Mouse (Mus musculus): ENCODE measurements at regions not wholly inside any gene's neighbourhood (a gene's known extent, or its start where the extent isn't known, plus 50 kb on each side); places are given as distances from the start of the nearest gene placed in this dataset.
"Not testable (repeated sequence)": the region's sequence is repeated elsewhere in the genome, so short reads cannot be mapped to it uniquely, and the experiment has no call there.

DNA sequence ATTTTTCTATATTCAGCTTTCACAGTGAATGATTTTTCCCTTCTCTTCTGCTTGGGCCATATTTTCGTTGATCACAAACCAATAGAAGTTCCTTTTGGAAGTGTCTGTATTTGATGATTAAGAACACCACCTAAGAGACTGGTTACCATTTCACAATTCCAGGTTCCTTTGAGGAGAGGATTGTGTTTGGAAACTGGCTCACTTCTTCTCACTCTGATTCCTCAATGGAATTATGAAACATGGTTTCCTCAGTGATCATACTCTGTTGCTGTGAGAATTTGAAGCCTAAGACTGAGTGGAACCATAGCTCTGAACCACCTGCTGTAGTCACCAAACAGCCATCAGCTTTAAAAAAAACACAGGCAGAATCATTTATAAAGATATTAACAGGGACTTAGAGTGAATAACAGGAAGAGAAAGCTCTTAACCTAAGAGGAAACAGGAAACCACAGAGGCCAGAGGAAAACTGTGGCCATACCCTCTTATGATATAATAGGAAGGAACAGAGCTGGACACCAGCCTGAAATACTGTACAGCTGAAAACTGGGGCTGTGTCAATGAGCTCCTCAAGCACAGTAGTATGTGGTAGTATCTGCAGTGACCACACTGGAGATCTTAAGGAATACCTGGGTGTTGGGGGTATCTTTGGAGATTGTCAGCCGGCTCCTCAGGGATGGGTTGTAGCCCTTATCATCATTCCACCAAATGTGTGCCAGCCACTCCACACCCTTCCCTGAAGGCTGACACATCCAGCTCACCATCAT is 528.6 kb upstream of the Zfp386 start:
- in situ Hi-C loops (cut with MboI, MseI), result not testable (repeated sequence)

DNA sequence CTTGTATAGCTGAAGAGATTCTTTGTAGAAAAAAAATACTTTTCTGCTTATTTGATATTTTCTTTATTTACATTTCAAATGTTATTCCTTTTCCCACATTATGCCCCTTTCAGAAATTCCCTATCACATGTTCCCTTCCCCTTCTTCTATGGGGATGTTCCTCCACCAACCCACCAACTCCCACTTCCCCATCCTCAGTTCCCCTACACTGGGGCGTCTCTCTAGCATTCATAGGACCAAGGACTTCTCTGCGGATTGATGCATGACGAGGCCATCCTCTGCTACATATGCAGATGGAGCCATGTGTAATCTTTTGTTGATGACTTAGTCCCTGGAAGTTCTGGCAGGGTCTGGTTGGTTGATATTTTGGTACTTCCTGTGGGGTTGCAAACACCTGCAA is 520.5 kb upstream of the Zfp386 start:
- in situ Hi-C loops (cut with MboI, MseI), result no loop called here

DNA sequence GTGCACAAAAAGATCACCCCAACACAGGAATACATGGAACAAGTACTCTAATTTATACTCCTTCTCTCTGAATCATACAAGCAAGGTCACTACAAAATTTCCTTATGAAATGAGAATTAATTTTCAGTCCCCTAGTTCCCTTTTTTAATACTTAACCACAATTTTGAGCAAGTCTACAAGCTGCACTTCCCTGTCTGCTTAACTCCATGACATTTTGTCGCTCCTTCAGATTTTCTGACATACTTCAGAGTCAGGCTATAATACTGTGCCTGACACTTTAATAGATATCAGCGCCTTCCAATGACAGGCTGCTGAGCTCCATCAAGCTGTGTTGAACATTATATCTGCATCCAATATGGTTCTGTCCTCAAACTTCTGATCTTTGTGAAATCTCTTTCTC is 505.0 kb upstream of the Zfp386 start:
- in situ Hi-C loops (cut with MboI, MseI), result no loop called here

DNA sequence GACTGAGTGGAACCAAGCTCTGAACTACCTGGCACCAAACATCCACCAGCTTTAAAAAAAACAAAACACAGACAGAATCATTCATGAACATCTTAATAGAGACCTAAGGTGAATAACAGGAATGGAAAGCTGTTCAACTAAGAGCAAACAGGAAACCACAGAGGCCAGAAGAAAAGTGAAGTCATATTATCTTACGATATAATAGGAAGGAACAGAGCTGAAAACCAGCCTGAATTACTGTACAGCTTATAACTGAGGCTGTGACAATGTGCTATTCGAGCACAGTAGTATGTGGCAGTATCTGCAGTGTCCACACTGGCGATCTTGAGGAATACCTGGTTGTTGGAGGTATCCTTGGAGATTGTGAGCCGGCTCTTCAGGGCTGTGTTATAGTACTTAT is 480.6 kb upstream of the Zfp386 start:
- in situ Hi-C loops (cut with MboI, MseI), result not testable (repeated sequence)

DNA sequence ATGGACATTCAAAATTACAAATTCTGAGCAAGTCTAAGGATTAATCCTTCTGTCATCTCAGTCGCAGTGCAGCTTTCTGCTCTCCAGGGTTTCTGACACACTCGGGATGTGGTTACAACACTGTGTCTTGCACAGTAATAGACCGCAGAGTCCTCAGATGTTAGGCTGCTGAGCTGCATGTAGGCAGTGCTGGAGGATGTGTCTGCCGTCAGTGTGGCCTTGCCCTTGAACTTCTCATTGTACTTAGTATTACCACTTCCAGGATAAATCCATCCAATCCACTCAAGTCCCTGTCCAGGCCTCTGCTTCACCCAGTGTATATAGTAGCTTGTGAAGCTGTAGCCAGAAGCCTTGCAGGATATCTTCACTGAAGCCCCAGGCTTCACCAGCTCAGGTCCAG is 454.5 kb upstream of the Zfp386 start:
- in situ Hi-C loops (cut with MboI, MseI), result not testable (repeated sequence)

DNA sequence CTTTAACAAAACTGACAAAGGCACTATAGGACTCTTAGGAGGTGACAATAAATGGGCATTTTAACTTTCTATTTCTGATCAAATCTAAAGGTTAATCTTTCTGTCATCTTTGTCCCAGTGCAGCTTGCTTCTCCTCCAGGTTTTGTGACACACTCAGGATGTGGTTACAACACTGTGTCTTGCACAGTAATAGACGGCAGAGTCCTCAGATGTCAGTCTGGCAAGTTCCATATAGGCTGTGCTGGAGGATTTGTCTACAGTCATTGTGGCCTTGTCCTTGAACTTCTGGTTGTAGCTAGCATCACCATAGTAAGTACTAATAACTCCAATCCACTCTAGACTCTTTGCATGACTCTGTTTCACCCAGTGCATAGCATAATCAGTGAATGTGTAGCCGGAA is 443.8 kb upstream of the Zfp386 start:
- in situ Hi-C loops (cut with MboI, MseI), result no loop called here

DNA sequence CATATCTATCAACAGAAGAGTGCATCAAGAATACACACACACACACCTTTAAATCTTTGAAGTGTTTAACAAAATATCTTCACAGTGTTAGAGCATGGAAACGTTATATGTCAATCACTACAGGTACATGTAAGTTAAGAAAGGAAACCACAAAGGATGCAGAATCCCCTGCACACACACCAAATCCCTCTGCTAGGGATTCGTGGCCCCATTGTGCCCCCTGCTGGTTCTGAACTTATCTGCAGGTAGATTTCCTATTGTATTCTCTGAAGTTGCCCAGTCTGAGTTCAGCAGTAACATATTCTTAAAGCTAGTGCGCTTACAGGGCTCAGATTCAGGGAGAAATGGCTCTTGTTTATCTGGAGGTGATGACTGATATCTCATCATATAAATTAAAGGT is 442.6 kb upstream of the Zfp386 start:
- in situ Hi-C loops (cut with MboI, MseI), result no loop called here

DNA sequence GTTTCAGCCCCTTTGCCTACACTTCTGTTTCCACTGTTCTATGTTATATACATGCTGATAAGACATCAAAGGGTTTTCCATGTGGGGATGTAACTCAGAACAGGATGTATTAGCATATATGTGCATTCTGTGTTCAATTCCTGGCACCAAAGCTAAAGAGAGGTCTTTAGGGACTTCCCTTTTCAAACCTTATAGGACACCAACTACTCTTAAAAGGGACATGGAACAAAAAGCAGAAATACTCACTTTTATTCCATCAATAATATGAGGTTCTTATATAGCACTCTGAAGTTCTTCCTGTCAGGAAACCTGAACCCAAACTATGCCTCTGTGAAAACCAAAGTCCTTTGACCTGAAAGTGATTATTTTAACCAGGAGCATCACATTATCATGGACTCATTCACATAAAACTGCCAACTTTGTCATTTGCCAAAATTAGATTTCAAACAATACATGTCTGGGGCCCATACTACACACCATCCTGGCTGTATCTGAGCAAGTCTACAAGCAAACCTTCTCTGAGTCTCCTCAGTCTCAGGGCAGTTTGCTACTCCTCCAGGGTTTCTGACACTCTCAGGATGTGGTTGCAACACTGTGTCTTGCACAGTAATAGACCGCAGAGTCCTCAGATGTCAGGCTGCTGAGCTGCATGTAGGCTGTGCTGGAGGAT is 424.8 kb upstream of the Zfp386 start:
- in situ Hi-C loops (cut with MboI, MseI), result not testable (repeated sequence)

DNA sequence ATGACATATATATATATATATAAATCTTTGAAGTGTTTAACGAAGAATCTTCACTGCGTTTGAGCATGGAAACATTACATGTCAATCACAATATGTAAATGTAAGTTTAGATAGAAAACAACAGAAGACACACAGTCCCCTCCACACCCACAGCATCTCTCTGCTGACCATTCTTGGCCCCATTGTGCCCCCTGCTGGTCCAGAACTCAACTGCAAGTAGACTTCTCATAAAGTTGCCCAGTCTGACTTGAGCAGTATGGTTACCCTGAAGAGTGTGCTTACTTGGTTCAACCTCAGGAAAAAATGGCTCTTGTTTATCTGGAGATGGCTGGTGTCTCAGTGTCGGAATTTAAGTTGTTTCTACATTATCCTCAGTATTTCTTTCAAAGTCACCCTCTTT is 423.3 kb upstream of the Zfp386 start:
- in situ Hi-C loops (cut with MboI, MseI), result no loop called here

DNA sequence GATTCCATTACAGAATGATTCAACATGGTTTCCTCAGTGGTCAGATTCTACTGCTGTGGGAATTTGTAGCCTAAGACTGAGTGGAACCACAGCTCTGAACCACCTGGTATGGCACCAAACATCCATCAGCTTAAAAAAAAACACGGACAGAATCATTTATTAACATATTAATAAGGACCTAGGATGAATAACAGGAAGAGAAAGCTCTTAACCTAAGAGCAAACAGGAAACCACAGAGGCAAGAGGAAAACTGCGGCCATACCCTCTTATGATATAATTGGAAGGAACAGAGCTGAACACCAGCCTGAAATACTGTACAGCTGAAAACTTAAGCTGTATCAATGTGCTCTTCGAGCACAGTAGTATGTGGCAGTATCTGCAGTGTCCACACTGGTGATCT is 399.9 kb upstream of the Zfp386 start:
- in situ Hi-C loops (cut with MboI, MseI), result no loop called here

DNA sequence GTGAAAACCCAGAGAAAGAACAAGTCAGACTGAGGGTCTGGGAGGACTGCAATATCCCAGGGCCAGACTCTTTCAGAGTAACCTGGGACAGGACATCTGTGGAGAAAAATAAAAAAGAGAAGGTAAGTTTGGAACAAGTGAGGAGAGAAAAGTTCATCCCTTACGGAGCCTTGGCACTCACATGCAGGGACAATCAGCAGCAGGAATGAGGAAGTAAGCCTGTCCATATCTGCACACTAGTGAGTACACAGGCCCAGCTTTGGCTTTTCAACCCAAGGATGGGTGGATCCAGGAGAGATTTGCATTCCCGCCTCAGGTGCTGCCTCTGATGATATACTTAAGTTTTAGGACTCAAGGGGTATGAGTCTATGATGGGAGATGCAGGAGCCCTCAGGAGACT is 399.4 kb upstream of the Zfp386 start:
- in situ Hi-C loops (cut with MboI, MseI), result not testable (repeated sequence)

DNA sequence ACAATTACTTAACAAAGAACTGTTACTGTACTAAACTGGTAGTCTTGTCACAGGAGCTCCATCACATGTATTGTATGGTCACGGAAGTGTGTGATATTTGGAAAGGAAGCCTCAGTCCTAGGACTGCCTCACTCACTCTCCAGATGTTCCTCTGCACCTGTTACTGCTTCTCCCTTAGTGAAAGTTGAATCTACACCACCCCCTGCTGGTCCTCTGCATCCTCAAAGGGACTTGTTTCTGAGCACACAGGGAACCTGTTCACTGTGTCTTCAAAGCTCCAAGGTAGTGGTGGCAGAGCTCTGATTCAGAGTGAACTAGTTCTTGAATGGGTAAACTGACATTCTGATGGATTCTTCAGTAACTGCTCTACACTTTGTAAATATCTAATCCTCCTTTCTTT is 391.7 kb upstream of the Zfp386 start:
- in situ Hi-C loops (cut with MboI, MseI), result no loop called here

DNA sequence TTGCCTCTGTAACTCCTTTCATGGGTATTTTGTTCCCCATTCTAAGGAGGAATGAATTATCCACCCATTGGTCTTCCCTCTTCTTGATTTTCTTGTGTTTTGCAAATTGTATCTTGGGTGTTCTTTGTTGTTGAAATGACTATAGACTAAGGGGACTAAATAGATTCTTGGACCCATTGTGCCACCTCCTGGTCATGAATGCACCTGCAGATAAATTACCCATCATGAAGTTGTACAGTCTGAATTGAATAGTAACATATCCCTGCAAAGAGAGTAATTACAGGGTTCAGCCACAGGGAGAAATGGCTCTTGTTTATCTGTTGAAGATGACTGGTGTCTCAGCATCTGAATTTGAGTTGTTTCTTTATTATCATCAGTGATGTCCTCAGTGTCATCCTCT is 383.4 kb upstream of the Zfp386 start:
- in situ Hi-C loops (cut with MboI, MseI), result not testable (repeated sequence)

DNA sequence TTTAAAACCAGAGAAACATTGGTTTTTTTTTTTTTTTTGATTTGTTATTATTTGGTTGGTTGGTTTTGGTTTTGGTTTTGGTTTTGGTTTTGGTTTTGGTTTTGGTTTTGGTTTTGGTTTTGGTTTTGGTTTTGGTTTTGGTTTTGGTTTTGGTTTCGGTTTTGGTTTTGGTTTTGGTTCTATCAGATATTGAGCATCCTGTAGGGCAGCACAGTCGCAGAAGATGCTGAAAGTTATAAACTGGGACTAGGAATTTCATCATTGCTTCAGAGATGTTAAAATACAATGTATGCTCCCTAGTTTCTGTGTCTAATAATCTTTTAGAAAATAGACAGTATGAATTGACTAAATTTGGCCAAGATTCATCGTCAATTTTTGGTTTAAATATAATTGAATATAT is 375.8 kb upstream of the Zfp386 start:
- in situ Hi-C loops (cut with MboI, MseI), result not testable (repeated sequence)

DNA sequence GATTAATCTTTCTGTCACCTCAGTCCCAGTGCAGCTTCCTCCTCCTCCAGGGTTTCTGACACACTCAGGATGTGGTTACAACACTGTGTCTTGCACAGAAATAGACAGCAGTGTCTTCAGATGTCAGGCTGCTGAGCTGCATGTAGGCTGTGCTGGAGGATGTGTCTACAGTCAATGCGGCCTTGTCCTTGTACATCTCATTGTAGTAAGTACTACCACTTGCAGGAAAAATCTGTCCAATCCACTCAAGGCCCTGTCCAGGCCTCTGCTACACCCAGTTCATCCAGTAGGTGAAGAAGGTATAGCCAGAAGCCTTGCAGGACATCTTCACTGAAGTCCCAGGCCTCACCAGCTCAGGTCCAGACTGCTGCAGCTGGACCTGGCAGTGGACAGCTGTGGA is 355.7 kb upstream of the Zfp386 start:
- in situ Hi-C loops (cut with MboI, MseI), result no loop called here

DNA sequence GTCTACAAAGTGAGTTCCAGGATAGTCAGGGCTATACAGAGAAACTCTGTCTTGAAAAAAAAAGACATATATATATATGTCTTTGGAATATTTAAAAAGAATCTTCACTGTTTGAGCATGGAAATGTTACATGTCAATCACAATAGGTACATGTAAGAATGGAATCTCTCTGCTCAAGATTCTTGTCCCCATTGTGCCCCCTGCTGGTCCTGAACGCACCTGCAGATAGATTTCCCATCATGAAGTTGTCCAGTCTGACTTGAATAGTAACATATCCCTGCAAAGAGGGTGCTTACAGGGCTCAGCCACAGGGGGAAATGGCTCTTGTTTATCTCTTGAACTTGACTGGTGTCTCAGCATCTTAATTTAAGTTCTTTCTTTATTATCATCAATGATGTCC is 337.7 kb upstream of the Zfp386 start:
- in situ Hi-C loops (cut with MboI, MseI), result not testable (repeated sequence)

DNA sequence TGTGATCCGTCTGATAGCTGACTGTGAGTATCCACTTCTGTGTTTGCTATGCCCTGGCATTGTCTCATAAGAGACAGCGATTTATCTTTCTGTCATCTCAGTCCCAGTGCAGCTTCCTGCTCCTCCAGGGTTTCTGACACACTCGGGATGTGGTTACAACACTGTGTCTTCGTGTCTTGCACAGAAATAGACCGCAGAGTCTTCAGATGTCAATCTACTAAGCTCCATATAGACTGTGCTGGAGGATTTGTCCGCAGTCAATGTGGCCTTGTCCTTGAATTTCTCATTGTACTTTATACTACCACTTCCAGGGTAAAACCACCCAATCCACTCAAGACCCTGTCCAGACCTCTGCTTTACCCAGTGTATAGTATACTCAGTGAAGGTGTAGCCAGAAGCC is 305.5 kb upstream of the Zfp386 start:
- in situ Hi-C loops (cut with MboI, MseI), result loop anchor here (5.0 kb wide), 1 partner anchor 295 kb away; no protein-coding TSS in a partner anchor

DNA sequence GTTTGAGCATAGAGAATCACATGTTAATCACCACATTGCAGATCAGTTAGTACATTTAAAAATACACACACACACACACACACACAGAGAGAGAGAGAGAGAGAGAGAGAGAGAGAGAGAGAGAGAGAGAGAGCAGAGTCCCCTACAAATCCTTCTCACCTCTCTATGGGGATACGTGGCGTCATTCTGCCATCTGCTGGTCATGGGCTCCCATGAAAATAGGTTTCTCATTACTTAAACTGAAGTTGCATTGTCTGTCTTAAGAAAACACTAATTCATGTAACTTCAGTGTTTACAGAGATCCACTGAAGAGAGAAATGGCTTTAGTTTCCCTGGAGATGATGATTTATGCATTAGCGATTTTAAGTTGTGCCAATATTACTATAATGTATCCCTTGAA is 297.9 kb upstream of the Zfp386 start:
- in situ Hi-C loops (cut with MboI, MseI), result not testable (repeated sequence)

DNA sequence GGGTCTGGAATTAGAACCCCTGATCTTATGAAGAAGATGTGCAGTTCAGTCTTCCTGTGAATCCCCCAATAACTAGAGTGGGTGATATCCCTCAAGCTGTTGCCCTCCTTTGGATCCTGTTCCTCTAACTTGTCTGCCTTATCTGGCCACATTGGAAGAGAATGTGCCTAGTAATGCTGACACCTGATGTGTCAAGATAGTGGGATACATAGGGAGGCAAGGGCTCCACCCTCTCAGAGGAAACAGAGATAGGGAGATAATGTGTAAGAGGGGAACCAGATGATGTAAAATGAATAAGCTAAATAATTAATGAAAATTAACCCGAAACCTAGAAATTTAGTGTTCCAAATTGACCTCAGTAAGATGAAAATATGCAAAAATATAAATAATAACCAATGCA is 294.4 kb upstream of the Zfp386 start:
- in situ Hi-C loops (cut with MboI, MseI), result not testable (repeated sequence)

DNA sequence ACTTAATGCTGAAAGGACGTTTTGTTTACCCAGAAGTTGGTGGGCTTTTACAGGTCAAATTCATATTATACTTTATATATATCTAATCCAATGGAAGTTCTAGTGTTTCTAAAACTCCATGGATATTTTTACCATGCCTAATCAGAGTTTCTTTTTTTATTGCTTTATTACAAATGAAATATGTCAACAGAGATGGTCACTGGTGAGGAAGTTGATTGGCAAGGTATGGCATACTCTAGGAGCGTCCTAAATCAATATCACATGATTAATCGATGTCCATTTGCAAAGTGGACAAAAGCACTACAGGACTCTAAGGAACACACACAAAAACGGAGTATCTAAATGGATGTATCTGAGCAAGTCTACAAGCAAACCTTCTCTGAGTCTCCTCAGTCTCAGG is 290.0 kb upstream of the Zfp386 start:
- in situ Hi-C loops (cut with MboI, MseI), result loop anchor here (5.0 kb wide), 2 partner anchors 295 to 600 kb away; no protein-coding TSS in a partner anchor

DNA sequence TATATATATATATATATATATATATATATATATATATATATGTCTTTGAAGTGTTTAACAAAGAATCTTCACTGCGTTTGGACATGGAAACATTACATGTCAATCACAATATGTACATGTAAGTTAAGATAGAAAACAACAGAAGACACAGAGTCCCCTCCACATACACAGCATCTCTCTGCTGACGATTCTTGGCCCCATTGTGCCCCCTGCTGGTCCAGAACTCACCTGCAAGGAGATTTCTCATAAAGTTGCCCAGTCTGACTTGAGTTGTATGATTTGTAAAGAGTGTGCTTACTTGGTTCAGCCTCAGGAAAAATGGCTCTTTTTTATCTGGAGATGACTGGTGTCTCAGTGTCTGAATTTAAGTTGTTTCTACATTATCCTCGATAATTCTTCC is 288.5 kb upstream of the Zfp386 start:
- in situ Hi-C loops (cut with MboI, MseI), result loop anchor here (5.0 kb wide), 2 partner anchors 297 to 602 kb away; no protein-coding TSS in a partner anchor

DNA sequence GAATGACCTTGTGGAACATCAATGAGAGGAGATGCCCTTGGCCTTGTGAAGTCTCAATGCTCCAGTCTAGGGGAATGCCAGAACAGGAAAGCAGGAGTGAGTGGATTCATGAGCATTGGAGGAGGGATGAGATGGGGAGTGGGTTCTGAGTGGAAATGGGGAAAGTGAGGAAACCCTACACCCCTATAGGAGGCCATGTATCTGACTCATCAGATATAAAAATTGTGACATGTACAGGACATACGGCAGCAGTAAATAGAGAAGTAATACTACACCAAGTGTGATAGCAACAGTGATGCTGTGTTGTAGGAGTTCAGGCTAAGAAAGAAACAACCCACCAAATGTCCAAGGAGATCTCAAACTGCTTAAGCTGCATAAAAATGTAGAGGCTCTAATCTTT is 285.8 kb upstream of the Zfp386 start:
- in situ Hi-C loops (cut with MboI, MseI), result loop anchor here (5.0 kb wide), 1 partner anchor 549 kb away; no protein-coding TSS in a partner anchor

DNA sequence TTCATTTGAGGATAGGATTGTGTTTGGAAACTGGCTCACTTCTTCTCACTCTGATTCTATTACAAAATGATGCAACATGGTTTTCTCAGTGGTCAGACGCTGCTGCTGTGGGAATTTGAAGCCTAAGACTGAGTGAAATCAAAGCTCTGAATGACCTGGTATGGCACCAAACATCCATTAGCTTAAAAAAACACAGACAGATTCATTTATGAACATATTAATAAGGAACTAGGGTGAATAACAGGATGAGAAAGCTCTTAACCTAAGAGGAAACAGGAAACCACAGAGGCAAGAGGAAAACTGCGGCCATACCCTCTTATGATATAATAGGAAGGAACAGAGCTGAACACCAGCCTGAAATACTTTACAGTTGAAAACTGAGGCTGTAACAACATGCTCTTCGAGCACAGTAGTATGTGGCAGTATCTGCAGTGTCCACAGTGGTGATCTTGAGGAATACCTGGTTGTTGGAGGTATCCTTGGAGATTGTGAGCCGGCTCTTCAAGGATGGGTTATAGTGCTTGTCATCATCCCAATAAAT is 282.5 kb upstream of the Zfp386 start:
- in situ Hi-C loops (cut with MboI, MseI), result loop anchor here (5.0 kb wide), 1 partner anchor 553 kb away; no protein-coding TSS in a partner anchor
